Mouse (Mus musculus) thymus, postnatal 36 days (tissue): ENCODE data around the gene Tas2r122.
"Not testable (repeated sequence)": the region's sequence is repeated elsewhere in the genome, so short reads cannot be mapped to it uniquely, and the experiment has no call there.

ENCODE experiments used
- DNase-seq, 2 experiments: peaks; one replicate each; pipeline ENCODE4 v3.0.0; 2022; ENCODE audit warnings: mixed read lengths in 2 of 2

Tas2r122 gene

GRCm38 (mm10) chr6:132711828-132712227 is at the start of gene Tas2r122:
Gene Tas2r122 (minus strand): TSS chr6:132711928.
- no peak for DNase-seq

- DNase-seq: no peak
These were observed 42.7 kb upstream of the Tas2r122 start, which contains the start of gene Tas2r124 for GRCm38 (mm10) chr6:132754430-132754829. Gene Tas2r124 (plus strand): TSS chr6:132754730.

- DNase-seq: no peak
These were observed 38.5 kb upstream of the Tas2r122 start for GRCm38 (mm10) chr6:132750206-132750605.

- no peak for DNase-seq
These were observed 26.2 kb upstream of the Tas2r122 start, which contains the start of gene Tas2r115 for GRCm38 (mm10) chr6:132737935-132738334. Gene Tas2r115 (minus strand): TSS chr6:132738035.

- no peak for DNase-seq
These were observed 10.8 kb downstream of the Tas2r122 start, which contains the start of gene Tas2r121 for GRCm38 (mm10) chr6:132700907-132701306. Gene Tas2r121 (minus strand): TSS chr6:132701007.

- DNase-seq: not testable (repeated sequence)
These were observed 20.1 kb downstream of the Tas2r122 start for GRCm38 (mm10) chr6:132691596-132691995.
